Mouse (Mus musculus) lung, adult 18-20 months (tissue): ENCODE measurements around the gene Rbm44.
A peak's percentile ranks its signal among the peaks of the same experiment; 100 is the strongest.

Experiments used
- DNase-seq, 2 experiments: peaks; one replicate each; pipeline ENCODE4 v3.0.0; 2022; ENCODE audit warnings: mixed read lengths in 2 of 2

Gene Rbm44

DNA sequence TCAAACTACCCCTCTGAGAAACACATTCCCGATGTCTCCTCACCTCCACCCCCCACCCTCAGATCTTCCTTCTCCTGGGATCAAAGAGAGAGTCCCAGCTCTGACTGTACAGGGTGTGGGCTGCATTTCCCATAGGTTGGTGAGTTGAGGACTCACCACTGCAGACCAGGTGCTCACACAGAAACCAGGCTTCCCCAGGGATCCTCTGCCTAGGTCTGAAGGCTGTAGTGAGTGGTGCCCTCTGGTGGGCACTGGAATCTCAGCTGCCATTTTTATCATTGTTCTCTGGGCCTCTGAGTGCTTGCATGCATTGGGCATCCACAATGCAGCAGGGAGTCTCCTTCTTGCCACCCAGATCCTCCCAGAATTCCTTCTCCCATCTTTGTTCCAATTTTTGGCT lies 66.2 kb downstream of the Rbm44 start:
- DNase-seq: peak; percentile 41 to 56

DNA sequence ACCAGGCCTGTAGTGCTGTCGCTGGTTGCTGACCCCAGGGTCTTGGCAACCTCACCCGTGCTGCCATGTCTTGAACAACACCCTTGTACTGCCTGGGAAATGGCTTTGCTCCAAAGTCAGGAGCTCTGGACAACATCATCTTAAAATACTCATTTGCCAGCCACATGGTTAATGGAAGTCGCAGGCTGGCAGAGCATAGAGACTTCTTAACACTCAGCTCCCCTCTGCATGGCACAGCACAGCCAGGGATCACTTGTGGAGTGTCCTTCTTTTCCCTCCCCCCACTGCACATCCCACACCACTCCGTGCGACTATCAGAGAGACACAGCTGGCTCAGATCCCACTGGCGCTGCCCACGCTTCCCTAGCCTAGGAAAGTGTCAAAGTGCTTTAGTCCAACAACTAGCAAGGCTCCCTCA lies 66.7 kb downstream of the Rbm44 start:
- DNase-seq: no peak

DNA sequence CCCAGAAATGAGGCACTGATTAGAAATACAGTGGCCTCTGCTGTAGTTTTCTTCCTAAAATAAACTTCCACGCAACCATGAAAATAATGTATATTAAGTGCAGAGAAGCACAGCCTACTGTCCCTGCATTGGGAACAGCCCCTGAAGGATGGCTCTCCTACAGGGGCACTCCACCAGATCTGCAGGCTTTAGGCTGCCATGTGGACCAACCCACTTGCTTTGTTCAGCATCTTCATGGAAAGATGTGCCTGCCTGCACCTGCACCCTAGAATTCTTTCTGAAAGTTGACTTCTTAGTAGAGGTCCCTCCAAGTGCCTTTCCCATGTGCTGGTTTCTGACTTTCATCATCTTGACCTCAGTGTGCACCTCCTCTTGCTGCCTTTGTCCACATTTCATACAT lies 70.4 kb downstream of the Rbm44 start:
- no peak for DNase-seq

DNA sequence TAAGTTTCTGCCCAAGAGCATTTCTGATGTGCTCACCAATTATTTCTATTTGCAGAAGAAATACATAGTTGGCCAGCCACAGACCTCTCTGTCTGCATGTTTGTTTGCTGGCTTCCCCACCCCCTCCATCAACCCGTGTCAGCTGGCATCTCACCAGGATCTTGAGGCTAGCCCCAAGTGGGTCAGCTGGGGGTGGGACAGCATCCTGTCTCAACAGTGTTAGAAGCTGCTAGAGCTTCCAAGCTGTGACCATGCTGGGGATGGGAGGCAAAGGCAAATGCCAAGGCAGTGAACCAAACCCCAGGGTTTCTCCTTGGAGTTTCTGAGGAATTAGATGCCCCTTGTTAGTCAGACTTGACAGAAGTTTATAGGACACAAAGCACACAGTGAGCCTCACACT lies 71.1 kb downstream of the Rbm44 start:
- DNase-seq: no peak

DNA sequence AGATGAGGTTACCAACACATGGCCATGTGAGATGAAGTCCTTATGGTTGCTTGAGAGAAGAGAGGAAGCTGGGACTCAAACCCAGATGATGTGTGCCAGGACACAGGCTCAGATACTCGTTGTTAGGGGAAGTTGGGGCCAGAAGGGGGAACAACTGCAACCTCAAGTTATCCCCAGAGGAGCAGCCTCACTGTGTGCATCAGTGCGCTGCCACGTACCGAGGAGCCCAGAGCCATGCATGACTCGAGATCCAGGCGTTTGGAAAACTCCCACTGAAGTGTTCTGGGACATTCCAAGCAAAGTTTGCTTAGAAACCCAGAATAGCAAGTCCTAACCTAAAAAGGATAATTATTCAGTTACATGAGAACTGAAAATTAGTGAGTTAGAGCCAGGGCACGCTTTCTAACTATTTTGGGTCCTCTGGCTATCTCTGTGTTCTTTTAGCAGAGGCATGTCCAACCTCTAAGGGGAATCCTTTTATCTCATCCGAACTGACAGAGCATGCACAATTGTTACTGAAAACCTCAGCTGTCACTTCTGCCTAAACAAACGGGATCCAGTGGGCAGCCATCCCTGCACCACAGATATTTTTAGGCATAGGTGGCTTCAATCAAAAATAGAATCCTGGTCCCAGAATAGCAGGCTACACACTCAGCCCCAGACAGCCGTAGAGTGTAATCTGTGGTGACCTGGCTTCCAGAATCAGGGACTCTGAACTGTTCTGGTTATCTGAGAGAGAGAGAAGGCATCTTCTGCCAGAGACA lies 71.8 kb downstream of the Rbm44 start:
- DNase-seq: no peak

DNA sequence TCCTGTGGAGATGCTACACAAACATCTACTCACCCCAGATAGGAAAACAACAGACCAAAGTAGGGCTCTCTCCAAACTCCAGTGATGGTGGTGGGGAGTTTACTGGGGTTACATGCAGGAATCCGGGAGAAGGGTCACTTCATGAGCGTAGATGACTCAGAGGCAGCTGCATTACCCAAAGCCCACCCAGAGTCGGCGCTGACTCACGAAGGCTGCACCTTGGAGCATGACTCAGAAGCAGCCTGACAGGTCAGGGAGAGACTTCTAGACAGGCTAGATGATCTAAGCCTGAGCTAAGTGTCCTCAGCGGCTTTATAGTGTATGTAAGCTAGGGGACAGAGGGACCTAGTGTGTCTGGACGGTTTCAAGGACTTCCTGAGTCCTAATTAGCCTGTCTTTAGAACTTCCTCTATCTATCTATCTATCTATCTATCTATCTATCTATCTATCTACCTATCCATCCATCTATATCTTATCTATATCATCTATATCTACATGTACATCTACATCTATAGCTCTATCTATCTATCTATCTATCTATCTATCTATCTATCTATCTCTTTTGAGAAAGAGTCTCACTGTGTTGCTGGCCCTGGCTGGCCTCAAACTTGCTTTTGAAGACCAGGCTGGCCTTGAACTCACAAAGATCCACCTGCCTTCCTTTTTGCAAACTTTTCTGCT lies 74.9 kb downstream of the Rbm44 start:
- no peak for DNase-seq

DNA sequence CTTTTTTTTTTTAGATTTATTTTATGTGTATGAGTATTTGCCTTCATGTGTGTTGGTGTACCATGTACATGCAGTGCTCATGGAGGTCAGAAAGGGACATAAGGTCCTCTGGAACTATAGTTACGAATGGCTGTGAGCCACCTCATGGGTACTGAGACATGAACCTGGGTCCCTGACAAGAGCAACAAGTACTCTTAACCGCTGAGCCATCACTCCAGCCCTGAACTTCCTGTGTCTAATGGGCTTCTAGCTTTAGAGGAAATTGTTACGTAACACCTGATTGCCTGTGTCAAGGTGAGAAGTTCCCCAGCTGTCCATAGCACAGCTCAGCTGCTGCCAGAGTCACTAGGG lies 75.4 kb downstream of the Rbm44 start:
- DNase-seq: peak; percentile 21 to 31
